Mouse (Mus musculus): ENCODE results near the gene Tor4a.

Gene Tor4a

DNA sequence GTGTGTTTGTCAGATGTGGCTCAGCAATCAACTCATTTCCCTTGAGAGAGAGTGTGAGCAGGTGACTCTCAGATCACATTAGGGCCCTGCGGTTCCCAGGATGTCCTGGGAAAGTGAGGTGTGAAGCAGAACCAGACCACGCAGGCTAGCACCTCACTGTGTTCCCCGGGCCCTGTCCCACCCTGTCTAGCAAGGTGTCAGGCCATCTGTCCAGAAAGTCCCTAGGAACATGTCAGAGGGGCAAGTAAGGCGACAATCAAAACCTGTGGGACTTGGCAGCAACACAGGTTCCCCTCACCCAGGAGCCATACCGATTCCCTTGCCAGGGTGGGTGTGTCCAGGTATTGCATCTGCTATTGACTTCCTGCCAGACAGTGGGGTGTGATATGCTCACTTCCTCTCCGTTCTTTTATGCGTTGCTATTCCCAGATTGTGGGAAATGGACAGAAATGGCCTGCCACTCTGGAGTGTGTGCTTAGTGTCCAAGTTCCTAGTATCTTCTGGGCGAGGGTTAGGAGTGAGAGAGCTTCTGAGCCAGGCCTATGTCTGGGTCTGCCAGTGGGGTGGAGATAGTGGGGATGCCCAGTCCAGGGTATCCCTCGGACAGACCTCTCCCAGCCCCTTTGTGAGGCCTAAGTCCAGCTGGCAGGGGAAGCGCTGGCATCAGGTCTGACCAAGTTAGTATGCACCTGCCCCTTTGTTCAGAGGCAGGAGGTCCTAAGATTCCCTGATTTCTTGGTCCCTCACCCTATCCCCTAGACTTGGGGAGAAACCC, 26.2 kb downstream of the Tor4a start:
- DNase-seq (ENCODE audit: low spot score): no peak

DNA sequence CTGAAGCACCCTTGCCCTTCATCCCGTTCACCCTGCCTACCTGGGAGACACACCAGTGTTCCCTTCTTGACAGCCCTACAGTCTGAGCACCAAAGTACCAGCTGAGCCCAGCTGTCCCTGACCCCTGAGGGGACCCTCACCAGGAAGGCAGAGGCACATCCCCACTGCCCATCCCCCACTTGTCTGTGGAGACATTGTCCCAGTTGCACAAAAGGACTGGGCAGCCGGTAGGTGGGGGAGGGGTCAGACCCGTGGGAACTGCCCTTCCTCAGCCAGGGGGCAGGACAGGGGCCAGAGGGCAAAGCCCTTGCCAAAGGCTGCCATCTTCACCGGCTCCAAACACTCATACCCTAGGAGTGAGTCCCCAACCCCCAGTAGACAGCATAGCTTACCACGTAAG, 26.9 kb downstream of the Tor4a start:
- DNase-seq (ENCODE audit: low spot score): no peak

DNA sequence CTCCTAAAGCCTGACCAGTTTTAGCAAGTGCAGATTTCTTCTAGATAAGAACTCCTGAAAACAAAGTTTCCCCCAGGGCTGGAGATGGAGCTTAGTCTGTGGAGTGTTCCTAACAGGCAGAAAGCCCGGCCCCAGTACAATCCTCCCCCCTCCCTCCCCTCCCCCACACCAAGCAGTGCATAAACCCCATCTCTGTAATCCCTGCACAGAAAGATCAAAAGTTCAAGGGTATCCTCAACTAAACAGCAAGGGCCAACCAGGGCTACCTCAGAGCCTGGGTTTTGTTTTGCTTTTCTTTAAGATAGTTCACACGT, 28.1 kb downstream of the Tor4a start:
- no peak for DNase-seq (ENCODE audit: low spot score)

DNA sequence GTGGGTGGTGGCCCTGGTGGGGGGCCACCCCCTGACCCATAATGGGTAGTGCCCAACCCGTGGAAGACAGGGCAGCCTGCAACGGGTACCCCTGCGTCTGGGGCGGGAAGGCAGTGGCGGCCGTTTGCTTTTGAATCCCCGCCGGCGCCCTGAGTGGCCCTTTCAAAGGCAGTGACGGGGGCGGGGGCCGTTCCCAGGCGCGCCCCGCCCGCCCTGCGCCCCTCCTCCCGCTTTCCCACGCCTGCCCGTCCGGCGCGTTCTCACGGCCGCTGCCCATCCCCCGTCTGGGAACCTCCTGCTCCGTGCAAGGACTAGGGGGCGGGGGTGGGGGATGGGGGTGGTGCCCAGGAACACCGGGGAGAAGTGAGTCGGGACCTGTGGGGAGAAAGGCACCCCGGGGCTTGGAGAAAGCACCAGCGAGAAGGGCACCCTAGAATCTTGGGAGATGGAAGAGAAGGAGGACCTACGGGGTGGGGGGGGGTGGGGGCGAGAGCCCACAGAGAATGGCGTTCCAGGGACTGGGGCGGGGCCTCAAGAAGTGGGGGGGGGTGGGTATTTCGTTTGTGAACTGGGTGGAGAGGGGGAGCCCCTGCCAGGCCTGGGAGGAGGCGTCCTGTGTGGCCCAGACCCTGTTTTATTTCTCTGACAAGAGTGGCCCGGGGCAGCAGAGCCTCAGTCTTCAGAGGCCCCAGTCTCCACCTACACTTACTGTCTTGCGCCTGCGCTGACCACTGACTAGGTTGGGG, 28.6 kb downstream of the Tor4a start:
- DNase-seq (ENCODE audit: low spot score): no peak

DNA sequence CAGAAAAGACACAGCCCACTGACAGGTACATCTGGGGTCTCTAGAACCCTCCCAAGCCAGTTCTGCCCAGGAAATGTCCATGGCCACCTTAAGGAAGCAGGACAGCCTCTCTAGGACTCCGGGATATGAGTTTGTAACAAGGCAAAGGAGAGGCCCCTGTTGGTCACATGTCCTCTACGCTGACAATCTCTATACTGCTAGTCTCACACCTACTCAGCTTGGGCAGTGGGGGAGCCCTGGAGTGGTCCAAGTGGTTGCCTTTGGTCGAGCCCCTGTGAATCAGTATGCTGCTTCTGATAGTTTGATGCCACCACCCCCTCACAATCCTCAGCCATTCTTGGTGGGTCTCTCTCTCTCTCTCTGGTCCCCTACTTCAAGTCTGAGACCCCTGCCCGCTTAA, 29.2 kb downstream of the Tor4a start:
- no peak for DNase-seq (ENCODE audit: low spot score)

DNA sequence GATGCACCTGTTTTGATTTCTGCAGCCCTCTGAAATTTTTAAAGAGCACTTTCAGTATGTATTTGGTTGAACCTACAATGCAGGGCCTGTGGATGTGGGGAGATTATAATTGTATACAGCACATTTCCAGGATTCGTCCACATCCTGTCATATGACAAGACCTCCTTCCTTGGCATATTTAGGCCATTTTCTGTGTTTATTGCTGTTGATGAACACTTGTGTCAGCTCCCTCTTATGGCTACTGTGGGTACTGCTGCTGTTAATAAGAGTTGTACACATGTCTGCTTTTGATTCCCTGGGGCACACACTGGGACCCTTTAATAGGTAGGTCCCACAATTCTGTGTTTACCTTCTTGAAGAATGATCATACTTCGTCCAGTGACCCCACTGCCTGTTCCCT, 39.0 kb downstream of the Tor4a start:
- DNase-seq (ENCODE audit: low spot score): no peak

DNA sequence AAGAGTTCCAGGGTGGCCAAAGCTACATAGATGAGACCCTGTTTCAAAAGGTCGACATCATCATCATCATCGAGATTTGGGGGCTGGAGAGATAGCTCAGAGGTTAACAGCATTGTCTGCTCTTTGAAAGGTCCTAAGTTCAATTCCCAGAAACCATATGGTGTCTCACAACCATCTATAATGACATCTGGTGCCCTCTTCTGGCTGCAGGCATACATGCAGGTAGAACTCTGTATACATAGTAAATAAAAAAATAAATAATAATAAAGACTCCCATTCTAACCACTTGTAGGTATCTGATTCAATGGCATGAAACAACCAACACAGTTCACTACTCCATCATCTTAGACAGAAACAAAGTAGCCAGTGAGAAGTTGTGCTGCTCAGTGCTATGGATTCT, 39.7 kb downstream of the Tor4a start:
- DNase-seq (ENCODE audit: low spot score): no peak

DNA sequence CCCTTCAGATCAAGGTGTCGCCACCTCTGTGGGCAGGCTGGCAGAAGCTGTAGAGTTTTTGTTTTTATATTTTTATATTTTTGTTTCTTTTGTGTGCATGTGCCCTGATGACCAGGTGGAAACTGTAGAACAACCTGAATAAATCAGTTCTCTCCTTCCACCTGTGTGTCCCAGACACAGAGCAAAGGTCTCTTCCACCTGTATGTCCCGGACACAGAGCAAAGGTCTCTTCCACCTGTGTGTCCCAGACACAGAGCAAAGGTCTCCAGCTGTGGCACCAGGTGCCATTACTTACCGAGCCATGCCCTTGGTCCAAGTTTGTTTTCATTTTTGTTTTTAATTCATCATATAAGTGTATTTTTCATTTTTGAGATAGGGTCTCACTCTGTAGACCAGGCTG, 40.5 kb downstream of the Tor4a start:
- DNase-seq (ENCODE audit: low spot score): no peak

DNA sequence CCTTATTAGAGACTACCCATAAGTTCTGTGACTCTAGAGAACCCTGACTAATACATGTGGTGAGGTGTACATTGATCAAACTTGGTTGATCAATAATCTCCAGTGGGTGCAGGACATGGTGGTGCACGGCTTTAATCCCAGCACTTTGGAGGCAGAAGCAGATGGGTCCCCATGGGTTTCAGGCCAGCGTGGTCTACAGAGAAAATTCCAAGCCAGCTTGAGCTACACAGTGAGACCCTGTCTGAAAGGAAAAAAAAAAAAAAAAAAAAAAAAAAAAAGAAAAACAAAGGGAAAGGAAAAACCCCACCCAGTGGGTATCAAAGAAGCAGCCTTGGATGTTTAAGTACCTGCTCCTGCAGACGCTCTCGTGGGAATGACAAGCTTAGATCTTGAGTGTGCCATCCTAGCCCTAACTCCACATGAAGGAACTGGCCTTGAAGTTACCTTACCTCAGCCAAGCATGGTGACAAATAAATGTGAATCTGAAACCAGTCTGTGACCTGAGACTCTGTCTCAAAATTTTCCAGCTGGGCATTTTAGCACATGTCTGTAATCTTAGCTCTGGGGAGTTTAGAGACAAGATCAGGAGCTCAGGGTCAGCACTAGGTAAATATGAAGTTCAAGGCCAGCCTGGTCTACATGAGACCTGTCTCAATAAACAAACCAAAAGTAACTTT, 45.3 kb downstream of the Tor4a start:
- DNase-seq (ENCODE audit: low spot score): no peak

DNA sequence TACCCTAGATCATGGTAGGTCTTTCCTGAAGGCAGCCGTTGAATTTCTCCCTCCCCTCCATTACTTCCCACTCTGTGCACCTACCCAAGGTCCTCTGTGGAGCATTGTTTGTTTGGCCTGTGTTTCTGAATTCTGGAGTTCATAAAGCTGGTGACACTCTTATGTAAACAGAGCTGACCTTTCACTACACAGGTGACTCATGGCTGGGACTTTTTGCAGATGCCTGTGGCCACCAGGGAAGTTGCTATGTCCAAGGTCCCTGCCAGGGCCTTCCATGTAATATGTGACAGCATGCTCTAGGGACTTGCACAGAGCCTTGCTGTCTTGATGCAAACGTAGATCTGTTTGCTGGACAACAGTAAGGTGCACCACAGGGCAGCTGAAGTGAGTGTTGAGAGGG, 47.0 kb downstream of the Tor4a start:
- DNase-seq (ENCODE audit: low spot score): no peak

DNA sequence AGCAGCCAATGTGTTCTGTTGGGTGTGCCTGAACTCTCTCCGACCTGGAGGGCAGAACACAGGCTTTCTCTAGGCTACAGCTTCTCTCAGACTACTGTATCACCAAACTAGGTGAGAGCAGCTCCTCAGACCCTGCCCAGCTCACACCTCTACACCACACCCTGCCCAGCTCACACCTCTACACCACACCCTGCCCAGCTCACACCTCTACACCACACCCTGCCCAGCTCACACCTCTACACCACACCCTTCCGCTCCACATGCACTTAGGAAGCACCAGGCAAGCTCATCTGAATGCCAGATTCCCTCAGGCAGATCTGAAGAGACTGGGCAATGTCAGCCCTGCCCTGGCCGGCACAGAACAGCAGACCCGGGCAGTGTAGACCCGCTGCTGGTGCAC, 48.8 kb downstream of the Tor4a start:
- no peak for DNase-seq (ENCODE audit: low spot score)

DNA sequence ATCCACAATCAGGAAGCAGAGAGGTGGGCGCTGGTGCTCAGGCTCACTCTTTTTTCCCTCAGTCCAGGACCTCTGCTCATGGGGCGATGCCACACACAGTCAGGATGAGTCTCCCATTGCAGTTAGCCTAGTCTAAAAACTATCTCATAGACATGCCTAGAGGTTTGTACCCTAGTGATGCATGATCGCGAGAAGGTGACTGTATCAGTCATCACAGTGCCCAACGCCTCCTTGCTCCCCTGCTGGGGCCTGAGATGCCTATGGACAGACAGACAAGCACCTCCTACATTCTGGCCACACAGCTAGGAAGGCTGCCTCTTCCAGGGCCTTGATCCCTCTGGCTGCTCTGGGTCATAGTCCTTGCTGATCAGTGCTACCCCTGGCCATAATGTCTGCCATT, 49.3 kb downstream of the Tor4a start:
- no peak for DNase-seq (ENCODE audit: low spot score)

DNA sequence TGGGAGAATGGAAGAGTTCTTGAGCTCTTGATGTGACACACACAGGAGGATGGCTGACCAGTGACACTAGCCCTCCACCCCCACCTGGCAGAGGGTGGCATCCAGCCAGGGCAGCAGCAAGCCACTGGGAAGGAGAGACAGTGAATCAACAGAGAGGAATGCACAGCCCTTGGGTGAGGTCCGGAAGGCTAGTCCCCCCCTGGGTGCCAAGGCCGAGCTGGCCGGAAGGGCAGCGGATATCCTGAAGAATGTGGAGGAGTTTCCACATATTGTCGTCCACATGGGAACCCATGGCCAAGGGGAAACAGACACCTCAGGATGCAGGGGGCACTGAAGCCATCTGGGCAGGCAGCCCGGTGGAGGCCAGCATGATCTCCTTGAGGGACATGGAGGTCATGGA, 51.3 kb downstream of the Tor4a start:
- DNase-seq (ENCODE audit: low spot score): no peak

Measured in left cerebral cortex, adult 11 months (tissue).